Comparison of ENCODE assay signal across 12 mouse cellular contexts in genomic region chr17:78407581-78407980, GRCm38 (mm10). TPM values are rescaled to one million over a fixed set of nuclear protein-coding genes. Genes with fewer than 3 reads are reported as not detected.
DNase-seq lines count a peak whose midpoint lies in the region; ATAC-seq and TF ChIP-seq lines count a peak whose summit lies in the region.
"Had no signal": no experiment of that assay in that cellular context is flagged by ENCODE, and none has a peak within 500 bp of the region (broad histone marks: within the 10 kb centered on the region; RNA-seq: fewer than 3 reads in every experiment).

No protein-coding gene starts in this region.

- H3K27me3 ChIP-seq in kidney, embryonic 14.5 days (ENCODE audit: control insufficient read depth, insufficient read depth, low read length): no peaks in the 10 kb centered on the region
- no peaks in the 10 kb centered on the region for H3K27me3 ChIP-seq in heart, postnatal 0 days (ENCODE audit: control insufficient read depth, insufficient read depth, low read length)
- H3K27me3 ChIP-seq in liver, postnatal 0 days (ENCODE audit: insufficient read depth, low read length): no peaks in the 10 kb centered on the region
- H3K27me3 ChIP-seq: heart, embryonic 15.5 days; neural tube, embryonic 13.5 days had no signal

- no peaks in the 10 kb centered on the region for H3K4me1 ChIP-seq in kidney, embryonic 14.5 days (ENCODE audit: control insufficient read depth, insufficient read depth, low read length)
- peaks cover 27% of the 10 kb centered on the region for H3K4me1 ChIP-seq in heart, postnatal 0 days (ENCODE audit: control insufficient read depth, insufficient read depth)
- H3K4me1 ChIP-seq in liver, postnatal 0 days (ENCODE audit: insufficient read depth): peaks cover 7% of the 10 kb centered on the region; the same call in 1 of the 2 replicates

- no peak for TF ChIP-seq CTCF in heart, postnatal 0 days (IDR thresholded peaks at IDR 0.05; ENCODE audit: low read depth)
- TF ChIP-seq CTCF in liver, postnatal 0 days (IDR thresholded peaks at IDR 0.05; ENCODE audit: low read depth): no peak

- no peaks in the 10 kb centered on the region for H3K9me3 ChIP-seq in kidney, embryonic 14.5 days (ENCODE audit: control insufficient read depth, low read length)
- H3K9me3 ChIP-seq in heart, postnatal 0 days (replicated peaks; ENCODE audit: control insufficient read depth, low read length): no peaks in the 10 kb centered on the region
- H3K9me3 ChIP-seq in liver, postnatal 0 days (ENCODE audit: low read length): no peaks in the 10 kb centered on the region
- H3K9me3 ChIP-seq: heart, embryonic 15.5 days; neural tube, embryonic 13.5 days had no signal

- no peak overlapping the region for H3K9ac ChIP-seq in kidney, embryonic 14.5 days (ENCODE audit: low read depth, low read length)
- H3K9ac ChIP-seq in heart, postnatal 0 days (replicated peaks; ENCODE audit: low read depth, low read length): no peak overlapping the region
- no peak overlapping the region for H3K9ac ChIP-seq in liver, postnatal 0 days (replicated peaks)
- H3K9ac ChIP-seq: heart, embryonic 15.5 days; neural tube, embryonic 13.5 days had no signal

- DNase-seq in kidney, adult 18-20 months: peak; percentile 34
- DNase-seq in adrenal gland, postnatal 10 days: peak; percentile 58
- DNase-seq in heart, postnatal 0 days (ENCODE audit: low spot score): peak; percentile 65
- DNase-seq in liver, postnatal 0 days: no peak
- DNase-seq in thymus, postnatal 10 days (ENCODE audit: low spot score in 2 of 2): no peak

- no peak overlapping the region for H3K27ac ChIP-seq in kidney, embryonic 14.5 days (ENCODE audit: low read depth, low read length)
- peak overlapping the region; percentile 61; the same call in 1 of the 2 replicates for H3K27ac ChIP-seq in heart, postnatal 0 days (ENCODE audit: low read depth)
- no peak overlapping the region for H3K27ac ChIP-seq in liver, postnatal 0 days (ENCODE audit: low read depth)
- H3K27ac ChIP-seq: macrophage; neural tube, embryonic 13.5 days had no signal

- H3K4me2 ChIP-seq in kidney, embryonic 14.5 days (replicated peaks; ENCODE audit: low read depth, low read length): no peak overlapping the region
- H3K4me2 ChIP-seq in heart, postnatal 0 days (ENCODE audit: low read depth, low read length): no peak overlapping the region
- no peak overlapping the region for H3K4me2 ChIP-seq in liver, postnatal 0 days (ENCODE audit: low read depth, low read length)
- H3K4me2 ChIP-seq: heart, embryonic 15.5 days; neural tube, embryonic 13.5 days had no signal

- TF ChIP-seq EP300 in heart, postnatal 0 days (IDR thresholded peaks at IDR 0.05; ENCODE audit: low read depth): no peak
- no peak; the same call in 1 of the 2 replicates for TF ChIP-seq EP300 in liver, postnatal 0 days (IDR thresholded peaks at IDR 0.05; ENCODE audit: low read depth)

- peaks cover 12% of the 10 kb centered on the region for H3K36me3 ChIP-seq in kidney, embryonic 14.5 days (ENCODE audit: control insufficient read depth, insufficient read depth, low read length)
- peaks cover 39% of the 10 kb centered on the region for H3K36me3 ChIP-seq in heart, postnatal 0 days (replicated peaks; ENCODE audit: control insufficient read depth, insufficient read depth, low read length)
- peaks cover 15% of the 10 kb centered on the region for H3K36me3 ChIP-seq in liver, postnatal 0 days (replicated peaks; ENCODE audit: insufficient read depth, low read length)

- WGBS in kidney, embryonic 14.5 days: 39% methylated on average over 4 of the region's 4 CpGs
- WGBS in heart, postnatal 0 days: 28% methylated on average over 4 of the region's 4 CpGs
- WGBS in liver, postnatal 0 days (ENCODE audit: insufficient replicate concordance): 45% methylated on average over 4 of the region's 4 CpGs

- H3K4me3 ChIP-seq in kidney, embryonic 14.5 days (ENCODE audit: low read length): no peak overlapping the region
- no peak overlapping the region for H3K4me3 ChIP-seq in heart, postnatal 0 days (ENCODE audit: low read depth, low read length)
- H3K4me3 ChIP-seq in liver, postnatal 0 days (ENCODE audit: low read depth, low read length): no peak overlapping the region
- H3K4me3 ChIP-seq: heart, embryonic 15.5 days; neural tube, embryonic 13.5 days had no signal

- ATAC-seq in kidney, embryonic 14.5 days (ENCODE audit: low FRiP score, low TSS enrichment): no peak
- peak; percentile 66 for ATAC-seq in heart, postnatal 0 days (ENCODE audit: insufficient read depth, low read depth)
- peak; percentile 76 for ATAC-seq in liver, postnatal 0 days
- no peak for ATAC-seq in megakaryocyte progenitor cell, adult 5-6 weeks (replicated peaks; ENCODE audit: poor library complexity)
- ATAC-seq: inflammation-experienced regulatory T-cells, adult 6 months; midbrain, embryonic 16.5 days had no signal

RNA-seq across cellular contexts. Expression of gene Fez2, which starts 10.4 kb away (rescaled TPM):
- 30.8 and 42.0 TPM in 2 replicates for polyA plus RNA-seq in kidney, embryonic 14.5 days (2014; fragmentation: Nextera tagmentation; extraction: Ambion mirVana)
- 10 to 100 TPM; 36.7 to 45.4 TPM for total RNA-seq in adrenal gland, postnatal 10 days (2021)
- total RNA-seq in heart, postnatal 0 days (2014; rRNA removed; ENCODE audit: low replicate concordance): 62.4 and 72.3 TPM in 2 replicates
- 63.2 and 65.6 TPM in 2 replicates for polyA plus RNA-seq in heart, postnatal 0 days (2015; fragmentation: Nextera tagmentation; extraction: Ambion mirVana)
- 17.3 and 20.3 TPM in 2 replicates for polyA plus RNA-seq in liver, postnatal 0 days (2015; fragmentation: Nextera tagmentation; extraction: Ambion mirVana)
- 7.1 and 7.7 TPM in 2 replicates for total RNA-seq in megakaryocyte progenitor cell, adult 5-6 weeks (2015)
- total RNA-seq in megakaryocyte progenitor cell, adult 5-6 weeks (2017): 12.0 and 15.7 TPM in 2 replicates

Comparison
In these comparisons a context has a peak if more than half of its experiments do, and no peak if none do; other contexts are left out.
1. DNase-seq: peak in kidney, adult 18-20 months (single experiment), adrenal gland, postnatal 10 days (single experiment) and heart, postnatal 0 days (single experiment); none in liver, postnatal 0 days (single experiment) and thymus, postnatal 10 days (0 of 2).
2. ATAC-seq: peak in heart, postnatal 0 days (single experiment) and liver, postnatal 0 days (single experiment); none in kidney, embryonic 14.5 days (single experiment) and megakaryocyte progenitor cell, adult 5-6 weeks (single experiment).